Mouse (Mus musculus) brain, adult 2 months (tissue): Measurements from ENCODE around the gene Arfgap3.

ENCODE experiments used
- DNase-seq: peaks from one replicate; pipeline ENCODE4 v3.0.0; 2011; ENCODE audit warnings: low read depth, low spot score

Arfgap3 gene

GRCm38 (mm10) chr15:83254372-83255070, 95.5 kb downstream of the Arfgap3 start:
- DNase-seq, result no peak

- peak; percentile 10 for DNase-seq
Observed at GRCm38 (mm10) chr15:83252060-83252459, 98.0 kb downstream of the Arfgap3 start.

GRCm38 (mm10) chr15:83251176-83252004, 98.7 kb downstream of the Arfgap3 start, which contains the start of gene A4galt:
Gene A4galt, minus strand, starts transcription at chr15:83251774.
- no peak for DNase-seq

GRCm38 (mm10) chr15:83250651-83251175, 99.3 kb downstream of the Arfgap3 start:
- no peak for DNase-seq
